Mouse (Mus musculus): ENCODE results near the gene Asb5. TPM values are rescaled to one million over a fixed set of nuclear protein-coding genes. Genes with fewer than 3 reads are reported as not detected.

Gene Asb5
- polyA plus RNA-seq, 1 experiment from 2014 or later, result 6.8 TPM

DNA sequence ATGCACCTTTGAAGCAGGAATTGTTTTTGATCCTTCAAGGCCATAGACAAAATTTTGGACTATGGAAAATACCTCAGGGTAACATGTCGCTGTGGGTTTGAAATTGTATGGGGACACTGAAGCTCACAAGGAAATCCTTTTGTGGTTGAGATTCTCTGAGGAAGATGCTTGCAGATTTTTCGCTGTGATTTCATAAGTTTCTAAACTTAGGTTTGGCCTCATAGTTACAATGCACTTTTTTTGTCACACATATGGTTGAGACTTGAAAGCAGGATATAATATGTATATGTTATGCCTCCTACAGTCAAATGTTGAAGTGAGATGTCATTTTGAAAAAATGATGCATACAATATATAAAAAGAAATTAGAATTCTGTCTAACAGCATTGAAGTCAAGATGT, 25.5 kb downstream of the Asb5 start:
- no peak overlapping the region for H3K27ac ChIP-seq (replicated peaks; ENCODE audit: low read depth, low read length)
- H3K4me3 ChIP-seq (ENCODE audit: low read depth, low read length), result no peak overlapping the region
- H3K36me3 ChIP-seq (ENCODE audit: control insufficient read depth, insufficient read depth, low read length), result no peaks in the 10 kb centered on the region
- no peaks in the 10 kb centered on the region for H3K9me3 ChIP-seq (ENCODE audit: control insufficient read depth, low read length)
- no peak for ATAC-seq (ENCODE audit: low read depth)
- H3K9ac ChIP-seq (ENCODE audit: low read depth, low read length), result no peak overlapping the region
- no peaks in the 10 kb centered on the region for H3K4me1 ChIP-seq (ENCODE audit: control insufficient read depth, insufficient read depth, low read length)
- H3K4me2 ChIP-seq (ENCODE audit: low read depth, low read length), result no peak overlapping the region
- no peaks in the 10 kb centered on the region for H3K27me3 ChIP-seq (replicated peaks; ENCODE audit: control insufficient read depth, insufficient read depth, low read length)
- 74% methylated on average over 2 of the region's 2 CpGs for WGBS
- DNase-seq (ENCODE audit: low spot score), result no peak

DNA sequence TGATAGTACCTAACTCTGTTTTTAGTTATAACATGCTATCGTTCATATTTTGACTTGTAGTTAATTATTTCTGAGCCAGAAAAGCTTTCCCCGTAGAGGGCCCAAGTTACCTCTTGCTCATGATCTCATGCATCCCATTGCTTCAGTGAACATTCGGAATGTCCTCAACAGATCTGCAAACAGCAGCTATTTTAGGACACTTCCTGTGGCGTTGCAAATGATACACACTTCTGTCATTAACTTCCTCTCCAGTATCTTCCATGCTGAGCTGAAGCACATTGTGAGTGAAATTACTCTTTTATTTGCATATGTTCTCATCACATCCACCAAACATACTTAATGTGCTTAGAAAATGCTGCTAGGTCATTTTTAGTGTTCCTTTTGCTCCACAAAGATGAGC, 32.8 kb downstream of the Asb5 start:
- H3K9ac ChIP-seq (ENCODE audit: low read depth, low read length), result no peak overlapping the region
- 0 out of 2 replicates have a peak, but pooled peaks cover 2% of the 10 kb centered on the region for H3K4me1 ChIP-seq (ENCODE audit: control insufficient read depth, insufficient read depth, low read length)
- DNase-seq (ENCODE audit: low spot score), result no peak
- ATAC-seq (ENCODE audit: low read depth), result no peak
- no peak overlapping the region for H3K27ac ChIP-seq (replicated peaks; ENCODE audit: low read depth, low read length)
- no peaks in the 10 kb centered on the region for H3K27me3 ChIP-seq (replicated peaks; ENCODE audit: control insufficient read depth, insufficient read depth, low read length)
- WGBS, result 80% methylated on average over 4 of the region's 4 CpGs
- H3K9me3 ChIP-seq (ENCODE audit: control insufficient read depth, low read length), result no peaks in the 10 kb centered on the region
- H3K36me3 ChIP-seq (ENCODE audit: control insufficient read depth, insufficient read depth, low read length), result no peaks in the 10 kb centered on the region
- no peak overlapping the region for H3K4me3 ChIP-seq (ENCODE audit: low read depth, low read length)
- H3K4me2 ChIP-seq (ENCODE audit: low read depth, low read length), result no peak overlapping the region

DNA sequence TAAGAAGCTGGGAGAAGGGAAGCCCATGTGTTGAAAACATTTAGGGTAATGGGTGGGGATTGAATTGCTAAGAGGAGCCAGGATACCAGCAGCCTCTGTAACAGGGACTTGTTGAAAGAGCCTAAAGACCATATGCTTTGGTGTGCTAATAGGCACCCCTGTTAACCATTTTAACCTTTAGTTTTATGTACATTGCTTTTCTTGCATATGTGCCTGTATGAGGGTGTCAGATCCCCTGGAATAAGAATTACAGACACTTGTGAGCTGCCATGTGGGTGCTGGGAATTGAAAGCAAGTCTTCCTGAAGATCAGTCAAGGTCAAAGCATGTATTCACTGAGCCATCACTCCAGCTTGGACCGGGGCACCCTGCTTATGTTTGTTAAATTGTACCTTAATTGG, 35.8 kb downstream of the Asb5 start:
- ATAC-seq (ENCODE audit: low read depth) (no peak), DNase-seq (ENCODE audit: low spot score) (no peak)
- no peak overlapping the region for H3K4me3 ChIP-seq (ENCODE audit: low read depth, low read length)
- no peaks in the 10 kb centered on the region for H3K9me3 ChIP-seq (ENCODE audit: control insufficient read depth, low read length)
- H3K4me2 ChIP-seq (ENCODE audit: low read depth, low read length), result no peak overlapping the region
- 87% methylated on average over 1 of the region's 1 CpGs for WGBS
- no peaks in the 10 kb centered on the region for H3K36me3 ChIP-seq (ENCODE audit: control insufficient read depth, insufficient read depth, low read length)
- no peak overlapping the region for H3K27ac ChIP-seq (replicated peaks; ENCODE audit: low read depth, low read length)
- H3K4me1 ChIP-seq (ENCODE audit: control insufficient read depth, insufficient read depth, low read length), result 0 out of 2 replicates have a peak, but pooled peaks cover 2% of the 10 kb centered on the region
- no peak overlapping the region for H3K9ac ChIP-seq (ENCODE audit: low read depth, low read length)
- H3K27me3 ChIP-seq (replicated peaks; ENCODE audit: control insufficient read depth, insufficient read depth, low read length), result no peaks in the 10 kb centered on the region

DNA sequence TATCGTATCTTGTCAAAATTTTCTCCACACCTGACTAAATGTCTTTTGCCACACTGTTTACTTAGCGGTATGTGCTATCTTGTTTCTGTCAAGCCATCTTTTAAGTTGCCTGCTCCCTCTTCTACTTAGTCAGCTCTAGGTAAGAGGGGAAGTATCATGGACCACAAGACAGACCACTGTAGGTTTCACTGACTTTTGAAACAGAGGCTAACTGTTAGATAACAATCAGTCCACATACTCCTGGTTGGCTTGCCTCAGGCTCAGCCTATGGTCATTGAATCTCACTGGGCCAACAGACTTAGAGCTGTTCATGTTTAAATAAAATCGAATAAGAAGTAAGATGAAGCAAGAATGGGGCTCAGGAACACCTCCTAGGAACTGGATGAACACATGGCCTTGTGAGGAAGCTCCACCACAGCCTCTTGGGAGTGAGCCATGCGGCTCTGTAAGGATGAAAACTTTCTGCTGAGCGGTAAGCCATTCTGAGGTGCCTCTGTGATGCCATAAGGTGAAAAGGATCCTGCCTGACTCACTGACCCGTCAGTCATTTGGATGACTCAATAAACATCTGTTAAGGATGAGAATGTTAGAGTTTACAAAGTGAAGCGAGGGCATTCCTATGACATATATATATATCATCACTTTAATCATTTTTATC, 36.4 kb downstream of the Asb5 start:
- no peaks in the 10 kb centered on the region for H3K27me3 ChIP-seq (replicated peaks; ENCODE audit: control insufficient read depth, insufficient read depth, low read length)
- DNase-seq (ENCODE audit: low spot score) (no peak), ATAC-seq (ENCODE audit: low read depth) (no peak)
- no peak overlapping the region for H3K27ac ChIP-seq (replicated peaks; ENCODE audit: low read depth, low read length)
- H3K4me3 ChIP-seq (ENCODE audit: low read depth, low read length), result no peak overlapping the region
- 86% methylated on average over 7 of the region's 7 CpGs for WGBS
- 0 out of 2 replicates have a peak, but pooled peaks cover 2% of the 10 kb centered on the region for H3K4me1 ChIP-seq (ENCODE audit: control insufficient read depth, insufficient read depth, low read length)
- H3K9ac ChIP-seq (ENCODE audit: low read depth, low read length), result no peak overlapping the region
- H3K36me3 ChIP-seq (ENCODE audit: control insufficient read depth, insufficient read depth, low read length), result no peaks in the 10 kb centered on the region
- H3K9me3 ChIP-seq (ENCODE audit: control insufficient read depth, low read length), result no peaks in the 10 kb centered on the region
- no peak overlapping the region for H3K4me2 ChIP-seq (ENCODE audit: low read depth, low read length)

DNA sequence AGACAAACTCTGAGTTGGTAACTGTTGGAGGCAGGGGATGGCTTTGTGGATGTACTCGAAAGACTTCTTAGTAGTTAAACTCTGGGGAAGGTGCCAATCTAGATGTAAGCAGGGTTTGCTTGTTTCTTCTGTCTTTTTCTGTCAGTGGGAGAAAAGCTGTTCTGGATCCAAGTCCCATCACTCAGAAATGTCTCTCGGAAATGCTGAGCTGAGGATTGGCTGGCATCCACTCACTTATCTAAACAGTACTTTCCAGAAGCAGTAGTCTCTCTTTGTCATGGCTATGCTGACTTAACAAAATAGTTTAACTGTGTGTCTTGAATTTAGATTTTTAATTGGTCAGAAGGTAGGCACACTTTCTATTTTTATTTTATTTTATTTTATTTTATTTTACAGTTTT, 37.8 kb downstream of the Asb5 start:
- DNase-seq (ENCODE audit: low spot score) (no peak), ATAC-seq (ENCODE audit: low read depth) (no peak)
- Histone ChIP-seq H3K27ac (replicated peaks; ENCODE audit: low read depth, low read length) (no peak overlapping the region), H3K27me3 (replicated peaks; ENCODE audit: control insufficient read depth, insufficient read depth, low read length) (no peaks in the 10 kb centered on the region), H3K36me3 (ENCODE audit: control insufficient read depth, insufficient read depth, low read length) (no peaks in the 10 kb centered on the region), H3K4me1 (ENCODE audit: control insufficient read depth, insufficient read depth, low read length) (peaks cover 9% of the 10 kb centered on the region; the same call in 1 of the 2 replicates), H3K9ac (ENCODE audit: low read depth, low read length) (no peak overlapping the region), H3K4me3 (ENCODE audit: low read depth, low read length) (no peak overlapping the region), H3K9me3 (ENCODE audit: control insufficient read depth, low read length) (no peaks in the 10 kb centered on the region), H3K4me2 (ENCODE audit: low read depth, low read length) (no peak overlapping the region)
- 57% methylated on average over 2 of the region's 2 CpGs for WGBS

DNA sequence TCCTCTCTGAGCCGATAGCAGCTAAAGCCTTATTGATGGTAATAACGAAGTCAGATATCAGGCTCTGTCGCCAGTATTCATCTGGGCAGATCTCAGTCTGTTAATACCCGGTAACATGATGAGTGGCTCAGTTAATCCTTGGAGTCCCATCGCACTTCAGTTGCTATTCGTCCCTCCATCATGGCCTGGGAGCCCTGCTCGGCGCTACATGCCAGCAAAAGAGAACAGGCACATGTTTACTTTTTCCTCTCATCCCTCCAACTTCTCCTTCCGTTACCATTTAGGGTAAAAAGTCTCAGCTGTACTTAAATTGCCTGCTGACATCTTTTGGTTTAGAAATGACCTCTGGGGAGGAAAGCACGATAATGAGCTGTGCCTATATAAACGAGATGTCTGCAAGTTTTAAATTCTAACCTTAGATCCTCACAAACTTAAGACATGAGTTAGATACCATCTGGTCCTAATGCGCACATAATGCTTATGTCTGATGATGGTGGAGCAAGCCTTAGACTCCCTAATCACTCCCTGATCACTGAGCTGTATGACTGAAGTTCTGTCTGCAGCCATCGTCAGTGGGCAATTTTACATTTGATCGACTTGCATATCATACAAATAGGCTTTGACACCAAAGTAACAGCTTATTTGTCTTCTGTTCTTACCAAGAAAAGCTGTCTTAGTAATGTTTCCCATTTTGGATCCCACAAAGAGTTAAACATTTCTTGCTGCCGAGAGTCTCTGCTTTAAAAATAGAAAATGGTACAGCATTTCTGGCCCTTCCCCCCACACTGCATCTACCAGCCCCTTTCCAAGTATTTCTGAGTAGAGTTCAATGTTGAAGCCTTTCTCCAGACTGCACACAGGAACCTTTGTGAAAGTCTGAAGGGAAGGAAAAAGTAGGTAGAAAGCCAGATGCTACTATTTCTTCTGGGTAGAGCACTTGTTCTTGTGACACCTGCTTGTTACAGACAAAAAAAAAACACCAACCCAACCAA, 41.5 kb downstream of the Asb5 start:
- peaks cover 7% of the 10 kb centered on the region; the same call in 1 of the 2 replicates for H3K4me1 ChIP-seq (ENCODE audit: control insufficient read depth, insufficient read depth, low read length)
- H3K4me2 ChIP-seq (ENCODE audit: low read depth, low read length), result no peak overlapping the region
- H3K4me3 ChIP-seq (ENCODE audit: low read depth, low read length), result no peak overlapping the region
- 39% methylated on average over 15 of the region's 15 CpGs for WGBS
- ATAC-seq (ENCODE audit: low read depth) (no peak), DNase-seq (ENCODE audit: low spot score) (no peak)
- H3K27me3 ChIP-seq (replicated peaks; ENCODE audit: control insufficient read depth, insufficient read depth, low read length), result no peaks in the 10 kb centered on the region
- no peaks in the 10 kb centered on the region for H3K36me3 ChIP-seq (ENCODE audit: control insufficient read depth, insufficient read depth, low read length)
- no peak overlapping the region for H3K9ac ChIP-seq (ENCODE audit: low read depth, low read length)
- no peak overlapping the region for H3K27ac ChIP-seq (replicated peaks; ENCODE audit: low read depth, low read length)
- H3K9me3 ChIP-seq (ENCODE audit: control insufficient read depth, low read length), result no peaks in the 10 kb centered on the region

DNA sequence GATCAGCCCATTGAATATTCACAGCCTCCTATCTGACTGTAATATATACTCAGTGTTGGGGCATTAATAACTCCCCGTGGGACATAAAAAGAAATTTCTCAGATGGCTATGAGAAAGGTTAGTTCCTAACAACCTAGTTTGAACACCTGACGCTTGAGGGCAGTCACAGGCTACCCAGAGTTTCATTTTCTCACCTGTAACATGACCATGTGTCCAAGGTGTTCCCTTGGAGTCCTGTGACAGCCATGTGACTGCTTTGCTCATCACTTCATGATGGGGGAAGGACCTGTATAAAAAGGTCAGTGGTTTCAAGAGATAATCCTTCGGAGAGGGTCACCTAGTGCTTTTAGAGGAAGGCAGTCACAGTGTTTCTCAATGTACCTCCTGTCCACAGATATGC, 52.1 kb downstream of the Asb5 start:
- 77% methylated on average over 3 of the region's 3 CpGs for WGBS
- Histone ChIP-seq H3K4me2 (ENCODE audit: low read depth, low read length) (no peak overlapping the region), H3K9ac (ENCODE audit: low read depth, low read length) (no peak overlapping the region), H3K27ac (replicated peaks; ENCODE audit: low read depth, low read length) (no peak overlapping the region), H3K4me1 (ENCODE audit: control insufficient read depth, insufficient read depth, low read length) (no peaks in the 10 kb centered on the region), H3K9me3 (ENCODE audit: control insufficient read depth, low read length) (no peaks in the 10 kb centered on the region), H3K27me3 (replicated peaks; ENCODE audit: control insufficient read depth, insufficient read depth, low read length) (no peaks in the 10 kb centered on the region), H3K4me3 (ENCODE audit: low read depth, low read length) (no peak overlapping the region), H3K36me3 (ENCODE audit: control insufficient read depth, insufficient read depth, low read length) (no peaks in the 10 kb centered on the region)
- no peak for DNase-seq (ENCODE audit: low spot score)
- ATAC-seq (ENCODE audit: low read depth), result no peak; the same call in 1 of the 2 replicates

DNA sequence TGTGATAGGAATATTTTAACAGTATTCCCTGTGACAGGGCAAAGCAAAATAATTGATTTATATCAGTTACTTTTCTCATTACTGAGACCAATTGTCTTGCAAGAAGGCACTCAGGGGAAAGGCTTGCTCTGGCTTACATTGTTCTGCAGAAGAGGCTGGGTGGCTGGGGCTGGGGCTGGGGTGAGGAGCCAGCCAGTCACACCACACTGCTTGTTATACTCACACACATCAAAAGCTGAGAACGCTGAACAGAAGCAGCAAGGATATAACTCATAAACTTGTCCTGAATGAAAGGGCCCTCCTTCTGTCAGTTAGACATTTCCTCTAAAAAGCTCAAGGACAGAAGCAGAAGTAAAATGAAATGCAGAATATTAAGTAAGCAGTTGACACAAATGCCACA, 53.5 kb downstream of the Asb5 start:
- no peak overlapping the region for H3K27ac ChIP-seq (replicated peaks; ENCODE audit: low read depth, low read length)
- DNase-seq (ENCODE audit: low spot score) (no peak), ATAC-seq (ENCODE audit: low read depth) (no peak)
- no peak overlapping the region for H3K4me2 ChIP-seq (ENCODE audit: low read depth, low read length)
- H3K9ac ChIP-seq (ENCODE audit: low read depth, low read length), result no peak overlapping the region
- H3K4me1 ChIP-seq (ENCODE audit: control insufficient read depth, insufficient read depth, low read length), result no peaks in the 10 kb centered on the region
- H3K27me3 ChIP-seq (replicated peaks; ENCODE audit: control insufficient read depth, insufficient read depth, low read length), result no peaks in the 10 kb centered on the region
- H3K9me3 ChIP-seq (ENCODE audit: control insufficient read depth, low read length), result no peaks in the 10 kb centered on the region
- WGBS, result 63% methylated on average over 1 of the region's 1 CpGs
- H3K36me3 ChIP-seq (ENCODE audit: control insufficient read depth, insufficient read depth, low read length), result no peaks in the 10 kb centered on the region
- no peak overlapping the region for H3K4me3 ChIP-seq (ENCODE audit: low read depth, low read length)

All from embryonic facial prominence, embryonic 14.5 days (tissue).